Mouse (Mus musculus): ENCODE results near the gene Gria1. TPM values are rescaled to one million over a fixed set of nuclear protein-coding genes. Genes with fewer than 3 reads are reported as not detected.

Gene Gria1
- total RNA-seq (2012; rRNA removed), result 0.13 and 1.0 TPM in 2 replicates

- Histone ChIP-seq H3K9me3 (ENCODE audit: control insufficient read depth, insufficient read depth, low read depth, low read length) (no peaks in the 10 kb centered on the region), H3K4me3 (ENCODE audit: insufficient read depth in 1 of 2, low read depth in 1 of 2, low read length in 2 of 2, poor library complexity in 1 of 2, severe bottlenecking in 1 of 2) (no peak within 1 kb of the TSS), H3K36me3 (ENCODE audit: control insufficient read depth, insufficient read depth, low read length, poor library complexity, severe bottlenecking) (no peaks in the 10 kb centered on the region), H3K4me1 (ENCODE audit: control insufficient read depth in 2 of 2, insufficient read depth in 2 of 2, low read length in 2 of 2, poor library complexity in 1 of 2) (peaks cover 0 to 3% of the 10 kb centered on the region in 2 experiments; a peak in 1 of 4 replicates), H3K9ac (ENCODE audit: insufficient read depth, low read depth, low read length, poor library complexity, severe bottlenecking) (no peak within 1 kb of the TSS), H3K27ac (ENCODE audit: insufficient read depth, low read depth, low read length, poor library complexity, severe bottlenecking) (no peak within 1 kb of the TSS)
- DNase-seq (ENCODE audit: low read depth, low spot score), result no peak
- TF ChIP-seq ZNF384 (IDR thresholded peaks at IDR 0.05; ENCODE audit: low read depth, low read length) (no peak), MAFK (IDR thresholded peaks at IDR 0.05; ENCODE audit: insufficient read depth, low read depth, low read length) (no peak), CHD2 (IDR thresholded peaks at IDR 0.05; ENCODE audit: low read depth, low read length) (no peak), ZC3H11A (IDR thresholded peaks at IDR 0.05; ENCODE audit: borderline replicate concordance, low read depth, low read length) (no peak), HCFC1 (IDR thresholded peaks at IDR 0.05; ENCODE audit: borderline replicate concordance, insufficient read depth, low read length) (no peak)
- in situ Hi-C loops (cut with MboI; ENCODE audit: low sequenced_read_pairs in 2 of 2, unreplicated experiment in 2 of 2), result no loop called here
Observed at GRCm38 (mm10) chr11:57011024-57011690, at the start of gene Gria1. TSS of gene Gria1 (plus strand) at chr11:57011387.

GRCm38 (mm10) chr11:56961751-56962150, 49.4 kb upstream of the Gria1 start:
- Histone ChIP-seq H3K9ac (ENCODE audit: insufficient read depth, low read depth, low read length, poor library complexity, severe bottlenecking) (no peak overlapping the region), H3K4me3 (ENCODE audit: insufficient read depth in 1 of 2, low read depth in 1 of 2, low read length in 2 of 2, poor library complexity in 1 of 2, severe bottlenecking in 1 of 2) (no peak overlapping the region), H3K36me3 (ENCODE audit: control insufficient read depth, insufficient read depth, low read length, poor library complexity, severe bottlenecking) (no peaks in the 10 kb centered on the region), H3K9me3 (ENCODE audit: control insufficient read depth, insufficient read depth, low read depth, low read length) (no peaks in the 10 kb centered on the region), H3K27ac (ENCODE audit: insufficient read depth, low read depth, low read length, poor library complexity, severe bottlenecking) (no peak overlapping the region), H3K4me1 (ENCODE audit: control insufficient read depth in 2 of 2, insufficient read depth in 2 of 2, low read length in 2 of 2, poor library complexity in 1 of 2) (no peaks in the 10 kb centered on the region)
- TF ChIP-seq ZNF384 (IDR thresholded peaks at IDR 0.05; ENCODE audit: low read depth, low read length) (no peak), ZC3H11A (IDR thresholded peaks at IDR 0.05; ENCODE audit: borderline replicate concordance, low read depth, low read length) (no peak), MAFK (IDR thresholded peaks at IDR 0.05; ENCODE audit: insufficient read depth, low read depth, low read length) (no peak), CHD2 (IDR thresholded peaks at IDR 0.05; ENCODE audit: low read depth, low read length) (no peak), HCFC1 (IDR thresholded peaks at IDR 0.05; ENCODE audit: borderline replicate concordance, insufficient read depth, low read length) (no peak)
- DNase-seq (ENCODE audit: low read depth, low spot score), result no peak
- in situ Hi-C loops (cut with MboI; ENCODE audit: low sequenced_read_pairs in 2 of 2, unreplicated experiment in 2 of 2), result no loop called here

- in situ Hi-C loops (cut with MboI; ENCODE audit: low sequenced_read_pairs in 2 of 2, unreplicated experiment in 2 of 2), result no loop called here
- H3K9ac ChIP-seq (ENCODE audit: insufficient read depth, low read depth, low read length, poor library complexity, severe bottlenecking), result no peak overlapping the region
- TF ChIP-seq MAFK (IDR thresholded peaks at IDR 0.05; ENCODE audit: insufficient read depth, low read depth, low read length), result no peak
- no peak for TF ChIP-seq HCFC1 (IDR thresholded peaks at IDR 0.05; ENCODE audit: borderline replicate concordance, insufficient read depth, low read length)
- TF ChIP-seq ZC3H11A (IDR thresholded peaks at IDR 0.05; ENCODE audit: borderline replicate concordance, low read depth, low read length), result no peak
- no peak for TF ChIP-seq ZNF384 (IDR thresholded peaks at IDR 0.05; ENCODE audit: low read depth, low read length)
- no peak for TF ChIP-seq CHD2 (IDR thresholded peaks at IDR 0.05; ENCODE audit: low read depth, low read length)
- no peaks in the 10 kb centered on the region for H3K36me3 ChIP-seq (ENCODE audit: control insufficient read depth, insufficient read depth, low read length, poor library complexity, severe bottlenecking)
- no peak overlapping the region for H3K4me3 ChIP-seq (ENCODE audit: insufficient read depth in 1 of 2, low read depth in 1 of 2, low read length in 2 of 2, poor library complexity in 1 of 2, severe bottlenecking in 1 of 2)
- no peak overlapping the region for H3K27ac ChIP-seq (ENCODE audit: insufficient read depth, low read depth, low read length, poor library complexity, severe bottlenecking)
- H3K9me3 ChIP-seq (ENCODE audit: control insufficient read depth, insufficient read depth, low read depth, low read length), result no peaks in the 10 kb centered on the region
- DNase-seq (ENCODE audit: low read depth, low spot score), result no peak
- H3K4me1 ChIP-seq (ENCODE audit: control insufficient read depth in 2 of 2, insufficient read depth in 2 of 2, low read length in 2 of 2, poor library complexity in 1 of 2), result no peaks in the 10 kb centered on the region
Observed at GRCm38 (mm10) chr11:56972814-56973213, 38.4 kb upstream of the Gria1 start.

- in situ Hi-C loops (cut with MboI; ENCODE audit: low sequenced_read_pairs in 2 of 2, unreplicated experiment in 2 of 2), result no loop called here
- no peak overlapping the region for H3K27ac ChIP-seq (ENCODE audit: insufficient read depth, low read depth, low read length, poor library complexity, severe bottlenecking)
- H3K4me1 ChIP-seq (ENCODE audit: control insufficient read depth in 2 of 2, insufficient read depth in 2 of 2, low read length in 2 of 2, poor library complexity in 1 of 2), result no peaks in the 10 kb centered on the region
- H3K9me3 ChIP-seq (ENCODE audit: control insufficient read depth, insufficient read depth, low read depth, low read length), result no peaks in the 10 kb centered on the region
- H3K36me3 ChIP-seq (ENCODE audit: control insufficient read depth, insufficient read depth, low read length, poor library complexity, severe bottlenecking), result no peaks in the 10 kb centered on the region
- TF ChIP-seq ZNF384 (IDR thresholded peaks at IDR 0.05; ENCODE audit: low read depth, low read length), result no peak
- TF ChIP-seq ZC3H11A (IDR thresholded peaks at IDR 0.05; ENCODE audit: borderline replicate concordance, low read depth, low read length), result no peak
- TF ChIP-seq CHD2 (IDR thresholded peaks at IDR 0.05; ENCODE audit: low read depth, low read length), result no peak
- TF ChIP-seq HCFC1 (IDR thresholded peaks at IDR 0.05; ENCODE audit: borderline replicate concordance, insufficient read depth, low read length), result no peak
- no peak for TF ChIP-seq MAFK (IDR thresholded peaks at IDR 0.05; ENCODE audit: insufficient read depth, low read depth, low read length)
- no peak overlapping the region for H3K4me3 ChIP-seq (ENCODE audit: insufficient read depth in 1 of 2, low read depth in 1 of 2, low read length in 2 of 2, poor library complexity in 1 of 2, severe bottlenecking in 1 of 2)
- no peak overlapping the region for H3K9ac ChIP-seq (ENCODE audit: insufficient read depth, low read depth, low read length, poor library complexity, severe bottlenecking)
- DNase-seq (ENCODE audit: low read depth, low spot score), result no peak
Observed at GRCm38 (mm10) chr11:56984321-56985000, 26.7 kb upstream of the Gria1 start.

Data from ES-E14 (cell line).